Mouse (Mus musculus): ENCODE measurements at regions not wholly inside any gene's neighbourhood (a gene's known extent, or its start where the extent isn't known, plus 50 kb on each side); places are given as distances from the start of the nearest gene placed in this dataset.
A peak's percentile ranks its signal among the peaks of the same experiment; 100 is the strongest.

DNA sequence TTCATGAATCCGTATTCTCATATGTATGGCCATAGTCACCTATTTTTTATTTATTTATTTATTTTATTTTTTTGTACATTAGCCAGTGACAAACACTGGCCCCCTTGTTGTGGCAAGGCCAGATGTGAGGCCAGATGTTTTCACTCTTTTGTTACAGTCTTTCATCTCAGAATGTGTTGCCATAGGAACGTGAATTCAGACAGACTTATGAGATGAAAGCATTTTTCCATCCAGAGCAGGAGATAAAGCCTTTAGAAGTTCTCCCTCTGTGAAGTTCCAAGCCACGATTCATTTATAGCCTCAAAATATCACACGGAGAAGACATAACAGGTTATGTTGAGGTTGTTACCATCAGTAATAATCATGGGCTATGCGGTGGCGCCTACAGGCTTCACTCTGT lies 220.9 kb downstream of the Arpp21 start:
- DNase-seq (ENCODE audit: low spot score in 2 of 2), result no peak

- DNase-seq (ENCODE audit: low spot score in 2 of 2), result no peak
These were observed 241.3 kb downstream of the Arpp21 start for GRCm38 (mm10) chr9:111994401-111994800.

GRCm38 (mm10) chr9:111993844-111994243 lies 241.9 kb downstream of the Arpp21 start:
- DNase-seq (ENCODE audit: low spot score in 2 of 2), result no peak

- no peak for DNase-seq (ENCODE audit: low spot score in 2 of 2)
These were observed 245.7 kb downstream of the Arpp21 start for GRCm38 (mm10) chr9:111990060-111990459.

GRCm38 (mm10) chr9:111963405-111964037 lies 272.2 kb downstream of the Arpp21 start:
- no peak for DNase-seq (ENCODE audit: low spot score in 2 of 2)

GRCm38 (mm10) chr9:111957799-111958198 lies 267.7 kb upstream of the Stac start:
- no peak for DNase-seq (ENCODE audit: low spot score in 2 of 2)

DNA sequence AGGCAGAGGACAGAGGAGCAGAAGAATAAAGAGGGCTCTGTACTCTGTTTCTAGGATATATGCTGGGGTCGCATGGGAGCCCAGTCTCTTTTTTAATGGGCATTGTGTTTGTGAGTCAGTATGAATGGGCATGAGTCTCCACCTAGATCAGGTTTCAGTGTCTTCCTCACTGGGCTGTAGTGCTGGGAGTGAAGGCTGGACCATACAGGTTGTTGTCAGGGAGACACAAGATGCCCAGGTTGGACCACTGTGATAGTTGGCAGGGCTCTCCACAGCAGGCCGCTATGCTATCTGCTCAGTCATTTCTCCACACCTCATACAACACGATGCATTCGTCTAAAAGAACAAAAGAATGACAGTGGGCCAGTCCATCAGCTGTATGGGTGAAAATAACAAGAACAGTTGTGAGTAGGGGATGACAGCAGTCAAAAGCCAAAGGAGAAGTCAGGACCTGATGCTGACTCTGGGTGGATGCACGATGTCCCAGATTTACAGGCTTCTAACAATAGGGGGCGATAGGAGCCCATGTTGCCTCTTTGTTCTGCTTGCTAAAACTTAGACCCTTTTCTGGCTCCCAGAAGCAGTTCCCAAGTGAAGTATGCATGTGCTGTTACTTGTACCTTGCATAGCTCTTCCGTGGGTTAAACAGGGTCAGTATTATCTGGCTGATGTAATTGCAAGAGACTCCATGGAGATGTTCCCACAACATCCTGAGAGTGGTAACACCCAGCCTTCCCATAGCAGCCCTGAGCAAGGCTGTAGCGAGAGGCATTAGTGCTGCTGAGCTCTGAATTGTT lies 249.3 kb upstream of the Stac start:
- peak in 1 of 2 experiments; percentile 51 for DNase-seq (ENCODE audit: low spot score in 2 of 2)

GRCm38 (mm10) chr9:111932455-111932854 lies 242.3 kb upstream of the Stac start:
- no peak for DNase-seq (ENCODE audit: low spot score in 2 of 2)

DNA sequence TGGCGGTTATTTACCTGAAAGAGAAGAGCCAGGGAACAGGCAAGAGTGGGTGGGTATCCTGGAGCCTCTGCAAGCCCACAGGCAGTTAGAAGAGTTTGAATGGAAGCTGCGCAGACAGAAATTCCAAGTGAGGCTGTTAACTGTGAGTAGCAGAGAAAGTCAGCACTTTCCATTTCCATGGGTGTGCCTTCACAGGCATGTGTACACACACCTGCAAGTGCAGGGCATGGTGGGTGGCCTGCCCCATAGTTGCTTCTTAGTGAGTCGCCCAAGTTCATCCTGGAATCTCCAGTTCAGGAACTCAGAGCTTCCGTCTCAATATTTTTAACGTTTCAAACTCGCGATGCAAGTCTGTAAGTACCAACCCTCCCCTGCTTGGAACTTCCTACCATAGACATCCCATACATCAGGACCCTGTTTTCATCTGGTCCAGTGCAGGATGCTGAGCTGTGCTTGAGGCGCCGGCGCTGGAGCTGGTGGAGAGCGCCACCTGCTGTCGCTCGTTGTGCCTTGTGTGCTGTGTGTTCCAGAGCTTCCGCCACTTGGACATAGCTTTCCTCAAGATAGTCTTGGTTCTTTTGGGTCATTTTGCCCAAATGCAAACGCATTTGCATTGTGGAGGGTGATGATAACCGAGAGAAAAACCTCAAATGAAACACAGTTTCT lies 228.3 kb upstream of the Stac start:
- peak in 1 of 2 experiments; percentile 76 for DNase-seq (ENCODE audit: low spot score in 2 of 2)

DNA sequence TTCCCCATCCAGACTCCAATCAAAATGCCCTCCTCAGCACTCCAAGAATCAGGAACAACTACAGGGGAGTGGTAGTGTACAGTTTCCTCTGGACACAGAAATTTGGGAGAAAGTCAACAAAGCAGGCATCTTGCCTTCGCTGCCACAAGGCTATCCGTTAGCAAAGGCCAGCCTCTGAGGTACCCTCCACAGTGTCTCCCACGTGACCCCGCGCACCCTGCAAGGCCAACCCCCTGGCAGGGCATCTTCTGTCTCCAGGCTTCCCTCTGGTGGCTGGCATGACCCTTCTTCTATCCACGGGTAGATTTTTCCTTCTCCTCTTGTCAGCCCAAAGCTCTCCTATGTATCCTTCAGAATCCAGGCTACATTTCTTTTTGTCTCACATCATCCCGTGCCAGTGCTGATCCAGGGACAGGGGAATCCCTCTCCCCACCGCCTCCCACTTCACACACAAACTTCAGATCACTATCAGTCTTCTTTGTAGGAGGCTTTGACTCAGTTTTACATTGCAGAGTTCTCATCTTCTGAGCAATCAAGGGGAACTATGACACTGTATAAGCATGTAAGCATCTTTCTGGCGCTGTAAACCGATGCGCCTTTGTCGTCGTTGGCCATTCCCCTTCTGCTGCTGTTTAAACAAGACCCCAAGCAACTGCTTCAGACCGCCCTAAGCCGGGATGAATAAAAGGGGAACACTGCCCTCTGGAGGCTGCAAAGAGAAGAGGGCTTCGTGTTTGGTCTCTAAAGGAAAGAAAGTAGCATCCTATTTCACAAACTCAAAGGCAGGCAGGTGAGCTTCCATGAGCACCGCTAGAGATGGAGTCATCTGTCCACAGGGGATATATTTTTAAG lies 226.8 kb upstream of the Stac start:
- DNase-seq (ENCODE audit: low spot score in 2 of 2), result no peak

DNA sequence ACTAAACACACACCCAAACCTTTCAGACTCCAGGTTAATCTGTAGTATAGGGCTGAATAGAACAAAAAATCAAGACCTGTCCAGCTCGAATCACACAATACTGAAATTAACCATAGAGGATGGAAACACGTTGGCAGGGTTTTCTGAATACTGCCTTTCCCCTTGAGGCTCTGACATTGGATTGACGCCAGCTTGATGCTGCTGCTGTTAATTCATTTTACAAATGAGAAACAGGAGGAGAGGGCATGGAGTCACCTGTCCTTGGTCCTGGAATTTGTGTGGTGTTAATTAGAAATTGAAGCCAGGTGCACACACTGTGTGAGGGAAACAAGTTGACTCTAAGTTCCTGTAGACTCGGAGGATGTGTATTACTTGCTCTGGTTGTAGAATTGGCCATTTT lies 218.7 kb upstream of the Stac start:
- no peak for DNase-seq (ENCODE audit: low spot score in 2 of 2)

GRCm38 (mm10) chr9:111900196-111900595 lies 210.0 kb upstream of the Stac start:
- no peak for DNase-seq (ENCODE audit: low spot score in 2 of 2)

DNA sequence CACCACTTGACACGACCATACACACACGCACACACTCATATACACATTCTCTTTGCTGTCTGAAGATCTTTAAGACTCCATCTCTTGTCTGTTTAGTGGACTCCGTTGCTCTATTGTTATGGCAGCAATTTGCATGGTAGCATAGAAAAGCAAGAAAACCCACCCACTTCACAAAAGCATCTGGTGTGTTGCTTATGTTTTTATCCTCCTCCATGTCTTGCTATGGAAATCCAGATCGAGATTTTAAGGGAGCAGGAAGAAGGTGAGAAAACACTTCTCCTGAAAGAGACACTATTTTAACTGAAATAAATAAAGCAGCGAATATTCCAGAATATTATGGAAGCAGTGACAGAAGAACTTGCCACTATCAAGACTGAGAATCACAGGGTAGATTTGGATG lies 207.5 kb upstream of the Stac start:
- DNase-seq (ENCODE audit: low spot score in 2 of 2), result peak; percentile 9 to 26

DNA sequence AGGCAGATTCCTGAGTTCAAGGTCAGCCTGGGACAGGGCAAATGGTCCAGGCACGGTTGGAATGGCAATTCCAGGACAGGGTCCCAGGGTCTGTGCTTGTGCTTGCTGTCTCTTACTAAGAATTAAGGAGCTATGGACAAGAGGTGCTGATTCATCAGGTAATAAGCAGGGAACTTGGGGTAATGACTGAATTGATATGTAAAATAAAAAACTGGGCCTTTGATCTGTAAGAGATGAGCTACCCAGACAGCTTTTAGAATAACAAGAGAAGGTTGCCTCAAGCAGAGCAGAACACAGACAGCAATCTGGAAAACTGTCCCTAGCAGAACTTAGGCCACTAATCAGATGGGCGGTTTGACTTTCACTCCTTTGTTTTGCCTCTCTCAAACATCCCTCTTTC lies 189.6 kb upstream of the Stac start:
- no peak for DNase-seq (ENCODE audit: low spot score in 2 of 2)

- no peak for DNase-seq (ENCODE audit: low spot score in 2 of 2)
These were observed 186.7 kb upstream of the Stac start for GRCm38 (mm10) chr9:111876846-111877245.

DNA sequence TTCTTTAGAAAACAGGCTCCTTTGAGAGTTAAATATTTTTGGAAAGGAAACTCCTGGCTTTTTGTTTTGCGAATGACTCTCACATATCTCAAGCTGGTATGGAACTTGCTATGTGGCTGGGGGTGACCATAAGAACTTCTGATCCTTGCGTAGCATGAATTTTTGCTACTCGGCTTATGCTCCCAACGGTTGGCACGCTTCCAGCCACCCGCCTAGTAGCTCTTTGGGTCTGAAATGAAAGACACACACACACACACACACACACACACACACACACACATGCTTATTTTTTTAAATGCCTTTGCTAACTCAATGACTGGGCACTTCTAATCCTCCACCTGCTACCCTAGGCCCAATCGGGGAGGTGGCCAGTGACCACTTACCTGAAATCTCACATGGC lies 180.3 kb upstream of the Stac start:
- no peak for DNase-seq (ENCODE audit: low spot score in 2 of 2)

- DNase-seq (ENCODE audit: low spot score in 2 of 2), result no peak
These were observed 179.7 kb upstream of the Stac start for GRCm38 (mm10) chr9:111869801-111870382.

GRCm38 (mm10) chr9:111858051-111858450 lies 167.9 kb upstream of the Stac start:
- DNase-seq (ENCODE audit: low spot score in 2 of 2), result no peak

DNA sequence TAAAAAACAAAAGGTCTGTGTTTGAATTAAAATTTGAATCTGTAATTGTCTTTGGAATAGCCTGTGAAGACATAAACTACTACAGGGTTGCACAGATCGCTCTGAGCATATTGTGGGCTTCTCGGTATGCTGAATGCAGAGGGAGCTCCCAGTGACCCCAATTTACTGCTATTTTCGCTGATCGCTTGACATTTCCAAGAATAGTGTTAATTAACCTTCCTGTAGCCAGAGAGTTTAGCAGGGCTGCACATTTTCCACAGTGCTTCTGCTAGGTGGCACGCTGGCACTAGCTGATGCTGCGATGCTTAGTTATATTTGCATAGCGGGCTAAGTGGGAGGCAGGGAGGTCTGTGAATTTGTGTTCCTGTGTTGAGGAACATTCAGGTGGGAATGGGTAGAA lies 164.8 kb upstream of the Stac start:
- no peak for DNase-seq (ENCODE audit: low spot score in 2 of 2)

DNA sequence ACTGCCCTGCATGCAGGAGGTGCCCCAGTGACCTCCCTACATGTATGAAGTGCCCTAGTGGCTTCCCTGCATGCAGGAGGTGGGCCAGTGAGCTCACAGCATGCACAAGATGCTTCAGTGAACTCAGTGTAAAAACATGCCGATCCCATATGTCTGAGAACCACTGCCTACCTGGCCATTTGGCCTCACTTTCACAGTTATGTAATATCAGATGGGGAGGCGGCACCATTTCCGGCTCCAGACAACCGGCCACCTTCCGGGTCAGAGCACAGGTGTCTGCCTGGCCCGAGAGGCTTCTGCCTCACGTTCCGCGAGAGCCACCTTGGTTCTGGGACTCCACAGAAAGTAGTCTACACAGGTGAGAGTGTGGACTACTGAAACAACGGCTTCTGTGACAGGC lies 156.2 kb upstream of the Stac start:
- DNase-seq (ENCODE audit: low spot score in 2 of 2), result no peak

DNA sequence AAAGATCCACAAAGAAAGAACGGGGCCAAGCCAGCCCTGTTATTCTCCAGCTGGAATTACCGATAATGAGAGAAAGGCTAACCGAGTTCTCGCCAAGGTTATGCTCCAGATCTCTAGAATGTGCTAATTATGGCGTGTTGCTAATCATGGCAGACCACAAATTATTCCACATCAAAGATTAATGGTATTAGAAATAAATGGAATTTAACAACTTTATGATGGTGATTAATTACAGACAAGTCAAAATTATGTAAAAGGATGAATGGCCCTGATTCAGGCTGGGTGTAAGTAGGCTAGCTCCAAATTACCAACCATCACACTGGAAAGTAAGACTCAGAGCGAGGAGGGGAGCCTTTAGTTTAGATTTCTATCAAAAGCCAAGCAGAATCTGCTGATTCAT lies 151.0 kb upstream of the Stac start:
- DNase-seq (ENCODE audit: low spot score in 2 of 2), result no peak
